Mouse (Mus musculus): ENCODE results near the gene Abcb4.
"Not testable (repeated sequence)": the region's sequence is repeated elsewhere in the genome, so short reads cannot be mapped to it uniquely, and the experiment has no call there.

Gene Abcb4

DNA sequence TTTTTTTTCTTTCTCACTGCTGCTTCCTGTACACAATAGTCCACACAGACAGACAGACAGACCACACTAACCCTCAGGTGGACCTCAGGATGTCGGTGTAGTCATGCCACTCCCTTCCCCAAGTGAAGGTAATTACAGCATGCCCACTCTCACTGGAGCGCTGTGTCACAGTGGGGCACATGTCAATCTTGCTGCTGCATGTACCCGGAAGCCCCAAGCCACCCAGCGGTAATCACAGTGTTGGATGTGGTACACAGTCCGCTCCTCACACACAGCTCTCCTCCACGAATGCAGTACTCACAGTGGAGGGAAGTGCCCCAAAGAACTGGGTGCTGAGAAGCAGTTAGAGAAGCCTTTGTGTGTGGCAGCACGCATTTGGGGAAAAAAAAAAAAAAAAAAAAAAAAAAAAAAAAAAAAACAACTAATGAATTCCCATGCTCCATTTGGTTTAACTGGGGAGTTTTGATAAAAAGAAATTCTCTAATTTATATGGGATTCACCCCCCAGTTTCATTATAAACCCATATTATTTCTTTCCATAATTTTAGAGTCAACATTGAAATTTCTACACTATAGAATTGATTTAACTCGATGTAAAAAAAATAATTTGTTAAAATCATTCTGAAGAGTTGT lies 18.2 kb downstream of the Abcb4 start:
- DNase-seq = no peak

DNA sequence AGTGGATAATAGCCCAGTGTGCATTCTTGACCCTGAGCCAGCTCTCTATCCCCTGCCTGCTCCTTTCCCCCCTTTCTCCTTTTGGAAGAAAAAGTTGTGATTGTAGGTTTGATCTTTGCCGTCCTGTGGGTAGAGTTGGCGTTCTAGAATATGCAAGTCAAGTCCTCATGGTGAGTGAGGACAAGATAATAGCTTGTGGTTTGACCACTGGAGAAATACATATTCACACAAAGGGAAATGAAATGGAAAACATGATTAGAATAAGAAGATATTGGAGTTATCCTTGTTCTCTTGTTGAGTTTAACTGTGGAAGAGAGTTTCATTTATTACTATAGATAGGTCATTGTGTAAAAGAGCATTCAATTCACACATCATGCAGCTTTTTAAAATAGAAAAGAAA lies 22.9 kb downstream of the Abcb4 start:
- no peak for DNase-seq

DNA sequence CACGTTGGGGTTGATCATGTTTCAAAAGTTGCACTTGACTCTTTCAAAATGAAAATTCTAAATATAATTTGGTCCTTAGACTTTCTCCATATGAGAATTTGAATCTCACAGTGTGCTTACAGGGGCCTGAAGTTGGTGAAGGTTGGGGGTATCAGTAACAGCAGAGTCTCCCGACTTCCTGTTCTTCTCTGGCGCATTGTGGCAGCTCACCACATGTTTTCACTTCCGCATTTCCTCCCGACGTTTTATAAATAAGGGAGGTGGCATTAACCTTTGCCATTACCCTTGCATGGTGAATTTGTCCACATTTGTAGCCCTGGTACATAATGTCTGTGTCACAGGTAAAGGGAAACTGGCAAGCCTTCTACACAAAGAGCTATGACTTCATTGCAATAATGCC lies 23.6 kb downstream of the Abcb4 start:
- DNase-seq = no peak

DNA sequence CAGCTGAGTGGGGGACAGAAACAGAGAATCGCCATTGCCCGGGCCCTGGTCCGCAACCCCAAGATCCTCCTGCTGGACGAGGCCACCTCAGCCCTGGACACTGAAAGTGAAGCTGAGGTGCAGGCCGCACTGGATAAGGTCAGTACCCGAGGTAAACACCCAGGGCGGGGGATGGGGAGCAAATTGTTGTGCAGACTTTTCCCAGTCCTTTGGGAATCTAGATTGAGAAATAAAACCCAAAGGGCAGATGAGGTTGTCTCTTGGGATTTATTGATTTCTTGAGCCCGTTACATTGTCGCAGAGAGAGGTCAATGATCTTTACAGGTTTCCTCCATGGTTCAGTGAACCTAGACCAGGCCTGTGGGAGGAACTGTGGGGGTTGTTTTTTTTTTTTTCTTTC lies 34.9 kb downstream of the Abcb4 start:
- DNase-seq = no peak

DNA sequence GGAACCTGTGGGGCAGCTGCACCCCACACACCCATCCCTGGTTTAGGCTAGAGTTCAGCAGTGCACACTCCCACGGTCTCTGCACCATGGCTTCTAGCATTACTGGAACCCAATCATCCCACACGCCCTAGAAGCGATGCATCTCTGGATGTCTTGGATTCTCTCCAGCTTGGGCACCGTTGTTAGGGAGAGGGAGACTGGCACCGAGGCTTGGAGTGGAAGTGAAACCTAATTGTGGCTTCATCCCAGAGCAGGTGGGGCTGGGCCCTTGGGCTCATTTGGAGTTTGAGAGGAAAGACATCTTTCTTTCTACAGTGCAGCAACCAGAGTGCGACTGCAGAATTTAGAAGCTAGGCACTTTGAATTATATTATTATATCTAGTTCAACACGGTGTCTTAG lies 44.4 kb downstream of the Abcb4 start:
- DNase-seq = no peak

- not testable (repeated sequence) for DNase-seq
Observed at GRCm38 (mm10) chr5:8941266-8941665, 47.7 kb downstream of the Abcb4 start.

DNA sequence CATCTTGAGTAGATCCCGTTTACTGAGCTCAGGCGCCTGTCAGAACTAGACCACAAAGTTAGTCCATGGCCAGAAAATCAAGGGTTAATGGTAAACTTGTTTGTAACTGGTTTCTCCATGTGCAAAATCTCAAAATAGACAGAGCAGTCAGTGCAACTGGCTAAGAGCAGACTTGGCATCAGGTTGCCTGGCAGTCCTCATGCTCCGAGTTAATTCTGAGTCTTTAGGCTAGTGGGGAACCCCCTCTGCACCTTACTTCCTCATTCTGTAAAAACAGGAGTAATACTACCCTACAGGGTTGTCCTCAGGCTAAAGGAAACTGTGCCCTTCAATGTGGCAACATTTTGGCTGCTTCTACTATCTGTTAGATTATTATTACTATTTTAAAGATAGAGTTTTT lies 50.3 kb downstream of the Abcb4 start:
- peak; percentile 62 for DNase-seq

GRCm38 (mm10) chr5:8947423-8948110 lies 54.0 kb downstream of the Abcb4 start:
- DNase-seq = no peak

DNA sequence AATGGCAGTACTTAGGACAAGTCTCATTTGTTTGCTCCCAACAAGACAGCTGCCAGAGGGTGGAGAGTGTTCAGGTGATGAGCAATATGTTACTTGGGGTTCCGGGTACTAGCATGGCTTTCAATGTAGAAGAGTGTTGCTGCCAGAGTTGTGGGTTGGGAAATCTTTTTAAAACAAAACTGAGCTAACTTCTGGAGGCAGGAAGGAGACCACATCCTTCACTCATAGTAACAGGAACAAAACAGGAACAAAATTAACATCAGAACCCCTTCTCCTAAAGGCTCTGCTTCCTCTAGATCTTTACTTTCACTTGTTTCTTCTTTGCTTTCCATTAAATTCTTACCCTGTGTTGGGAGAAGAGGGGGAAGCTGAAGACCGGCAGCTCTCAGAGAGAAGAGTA lies 60.1 kb downstream of the Abcb4 start:
- DNase-seq = no peak

DNA sequence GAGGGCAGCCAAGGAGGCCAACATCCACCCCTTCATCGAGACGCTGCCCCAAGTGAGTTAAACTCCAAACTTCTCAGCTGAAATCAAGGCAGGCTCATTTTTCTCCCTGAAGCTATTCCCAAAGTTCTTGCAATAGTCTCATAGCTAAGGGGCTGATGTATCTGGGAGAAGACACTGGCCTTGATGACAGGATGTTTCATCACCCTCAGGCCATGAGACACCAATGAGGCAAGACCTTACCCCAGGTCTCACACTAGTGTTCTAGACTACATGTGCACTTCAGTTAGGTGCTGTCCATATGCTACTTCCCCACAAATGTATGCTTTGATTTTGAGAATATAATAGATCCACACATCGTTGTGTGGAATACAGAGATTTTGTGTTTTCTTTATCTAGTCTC lies 62.0 kb downstream of the Abcb4 start:
- DNase-seq = no peak

DNA sequence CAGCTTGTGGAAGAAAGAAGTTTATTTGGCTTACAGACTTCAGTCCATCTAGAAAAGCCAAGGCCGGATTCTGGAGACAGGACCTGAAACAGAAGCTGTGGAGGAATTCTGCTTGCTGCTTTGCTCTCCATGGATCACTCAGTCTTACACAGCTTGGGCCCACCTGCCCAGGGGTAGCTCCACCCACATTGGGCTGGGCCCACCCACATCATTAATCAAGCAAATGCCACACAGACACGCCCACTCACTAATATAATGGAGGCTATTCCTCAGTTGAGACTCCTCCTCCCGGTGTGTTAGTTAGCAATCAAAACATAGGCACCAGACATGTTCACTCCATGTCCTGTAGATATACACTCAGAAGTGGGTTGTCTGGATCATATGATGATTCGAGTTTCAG lies 67.0 kb downstream of the Abcb4 start:
- no peak for DNase-seq

GRCm38 (mm10) chr5:8964487-8964886 lies 71.0 kb downstream of the Abcb4 start:
- DNase-seq = no peak

DNA sequence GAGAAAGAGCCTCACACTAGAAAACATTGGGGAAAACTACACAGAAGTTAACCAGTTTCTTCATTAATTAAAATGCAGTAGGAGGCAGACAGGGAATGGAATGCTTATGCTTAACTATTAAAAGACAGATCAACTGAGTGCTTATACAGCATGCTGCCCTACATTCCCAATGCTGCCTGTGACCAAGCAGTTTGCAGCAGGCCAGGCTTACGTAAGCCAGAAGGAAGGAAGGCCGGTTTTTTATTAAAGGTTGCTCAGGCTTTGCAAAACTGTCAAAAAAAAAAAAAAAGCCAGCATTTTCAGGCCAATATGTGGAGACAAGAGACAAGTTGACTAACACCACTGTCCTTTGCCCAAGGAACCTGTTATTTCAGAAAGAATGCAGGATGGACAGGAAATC lies 77.2 kb downstream of the Abcb4 start:
- no peak for DNase-seq

DNA sequence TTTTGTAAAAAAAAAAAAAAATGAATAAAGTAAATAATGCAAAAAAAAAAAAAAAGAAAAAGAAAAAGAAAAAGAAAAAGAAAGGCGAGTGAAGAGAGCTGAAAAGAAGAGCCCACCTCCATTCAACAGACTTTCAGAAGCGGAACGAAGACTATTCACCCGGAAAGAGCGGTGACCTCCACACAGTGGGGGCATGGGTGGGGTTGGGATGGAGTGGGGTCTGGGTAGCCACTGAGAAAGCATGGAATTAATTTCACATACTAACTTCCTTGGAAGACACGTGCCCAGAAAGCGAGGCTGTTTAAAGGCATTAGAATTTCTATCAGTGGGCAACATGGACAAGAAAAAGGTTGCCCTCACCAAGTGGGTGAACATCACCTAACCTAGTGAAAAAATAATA lies 78.8 kb downstream of the Abcb4 start:
- DNase-seq = no peak

DNA sequence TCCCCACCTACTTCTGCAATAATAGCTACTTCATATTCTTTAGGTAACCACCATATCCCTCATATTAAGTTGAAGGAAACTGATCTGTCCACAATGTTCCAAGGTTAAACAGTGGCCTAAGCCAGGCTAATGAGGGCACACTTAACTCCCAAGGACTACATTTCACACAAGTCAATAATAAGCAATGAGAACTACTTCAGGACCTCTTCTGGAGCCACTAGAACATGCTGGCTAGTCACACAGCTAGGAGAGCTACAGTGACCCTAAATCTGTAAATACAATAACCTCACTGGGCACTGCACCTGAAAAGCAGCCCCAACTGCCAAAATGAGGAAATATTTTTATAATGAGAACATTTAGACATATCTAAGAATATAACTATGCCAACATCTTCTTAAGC lies 81.2 kb downstream of the Abcb4 start:
- no peak for DNase-seq

DNA sequence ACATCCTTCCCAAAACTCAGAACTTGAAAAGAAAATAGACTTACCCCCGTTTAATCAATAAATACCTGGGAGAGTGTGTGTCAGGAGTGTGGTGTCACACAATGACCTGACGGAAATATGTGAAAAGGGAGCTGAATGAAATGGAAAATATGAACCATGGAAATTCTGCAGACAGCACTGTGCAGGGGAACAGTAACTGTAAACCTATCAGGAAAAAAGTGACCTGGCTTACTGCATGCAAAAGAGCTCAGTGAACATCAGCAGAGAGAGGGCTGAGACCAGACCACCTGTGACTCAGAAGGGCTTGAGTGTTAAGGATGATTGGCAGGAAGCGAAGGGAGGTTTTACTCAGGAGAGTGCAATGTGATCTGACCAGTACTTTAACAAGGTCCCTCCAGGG lies 92.0 kb downstream of the Abcb4 start:
- no peak for DNase-seq

GRCm38 (mm10) chr5:8987925-8988324 lies 94.4 kb downstream of the Abcb4 start:
- no peak for DNase-seq

DNA sequence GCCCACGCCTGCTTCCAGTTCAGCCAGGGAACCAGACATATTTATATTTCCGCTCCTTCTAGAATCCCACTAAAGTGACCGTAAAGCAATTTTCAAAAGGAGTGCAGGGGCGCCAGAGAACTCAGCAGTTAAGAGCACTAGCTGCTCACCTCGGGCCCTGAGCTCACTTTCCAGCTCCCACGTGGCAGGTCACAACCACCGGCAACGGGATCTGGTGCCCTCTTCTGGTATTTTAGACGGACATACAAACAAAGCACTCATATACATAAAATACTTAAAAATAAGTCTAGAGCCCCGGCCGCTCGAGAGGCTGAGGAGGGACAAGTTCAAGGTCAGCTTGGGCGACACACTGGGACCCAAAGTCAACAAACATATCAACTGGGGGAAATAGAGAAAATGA lies 97.0 kb downstream of the Abcb4 start:
- DNase-seq = no peak

GRCm38 (mm10) chr5:8991626-8992025 lies 98.1 kb downstream of the Abcb4 start:
- DNase-seq = no peak

- no peak for DNase-seq
Observed at GRCm38 (mm10) chr5:8995966-8996685, 102.6 kb downstream of the Abcb4 start.

- DNase-seq = peak; percentile 93
Observed at GRCm38 (mm10) chr5:8996686-8997512, 103.4 kb downstream of the Abcb4 start, which contains the start of gene Crot. Gene Crot, minus strand, starts transcription at chr5:8997324.

GRCm38 (mm10) chr5:8997513-8997895 lies 104.0 kb downstream of the Abcb4 start:
- no peak for DNase-seq

GRCm38 (mm10) chr5:8999108-8999507 lies 105.6 kb downstream of the Abcb4 start:
- no peak for DNase-seq

All from layer of hippocampus, adult 9-11 months (tissue).